Comparison of ENCODE assay signal across 8 mouse cellular contexts in the genomic region with DNA sequence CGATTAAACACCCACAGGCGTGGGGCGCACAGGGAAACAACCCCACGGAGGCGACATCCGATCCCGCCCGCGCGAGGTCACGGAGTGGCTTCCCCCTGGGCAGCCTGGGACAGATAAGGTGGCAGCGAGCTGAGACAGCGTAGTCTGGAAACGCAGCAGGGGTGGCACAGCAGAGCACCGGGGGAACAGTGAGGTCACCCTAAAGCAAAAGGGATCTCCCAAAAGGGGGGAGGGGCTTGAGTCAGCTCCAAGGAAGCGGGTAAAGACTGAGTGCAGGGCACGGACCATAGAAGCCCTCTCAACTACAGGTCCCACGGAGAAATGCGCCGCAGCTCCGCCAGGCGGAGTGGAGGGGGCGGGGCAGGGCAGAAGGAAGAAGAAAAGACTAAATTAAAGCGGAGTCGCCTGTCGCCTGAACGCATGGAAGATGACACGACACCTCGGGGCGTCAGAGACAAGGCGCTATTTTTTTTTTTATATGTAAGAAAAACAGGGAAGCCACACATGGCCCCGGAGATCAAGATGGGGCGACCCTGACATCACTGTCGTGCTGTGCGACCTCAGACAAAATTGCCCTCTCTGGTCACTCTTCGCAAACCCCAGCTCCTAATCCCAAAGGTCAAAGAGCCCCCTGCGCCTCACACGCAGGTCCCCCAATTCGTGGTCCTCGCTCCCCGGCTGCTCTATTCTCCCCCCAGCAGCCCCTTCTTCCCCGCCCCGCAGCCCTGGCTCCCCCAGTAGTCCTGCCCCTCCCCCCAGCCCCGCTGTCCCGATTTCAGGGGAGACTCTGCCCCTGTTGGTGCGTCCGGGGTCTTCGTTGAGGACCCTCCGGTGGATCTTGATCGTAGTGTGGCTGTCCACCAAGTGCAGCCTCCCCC. TPM values are rescaled to one million over a fixed set of nuclear protein-coding genes. Genes with fewer than 3 reads are reported as not detected.
DNase-seq lines count a peak whose midpoint lies in the region; ATAC-seq lines count a peak whose summit lies in the region.

No protein-coding gene starts in this region.

- DNase-seq in cerebellum, adult 11 months, result peak; percentile 59
- no peak for DNase-seq in cerebellum, adult 8-10 months
- DNase-seq in embryonic facial prominence, embryonic 14.5 days (ENCODE audit: low spot score), result peak; percentile 63
- peak; percentile 95 for DNase-seq in midbrain, embryonic 11.5 days (ENCODE audit: low spot score, missing footprints)
- DNase-seq in spleen, adult 18-20 months, result peak; percentile 46 to 68

- peaks cover 51% of the 10 kb centered on the region for H3K4me1 ChIP-seq in embryonic facial prominence, embryonic 14.5 days (ENCODE audit: control insufficient read depth, insufficient read depth, low read length)
- peaks cover 72% of the 10 kb centered on the region for H3K4me1 ChIP-seq in hindbrain, embryonic 12.5 days
- peaks cover 75% of the 10 kb centered on the region for H3K4me1 ChIP-seq in limb, embryonic 13.5 days
- peaks cover 54% of the 10 kb centered on the region for H3K4me1 ChIP-seq in midbrain, embryonic 11.5 days (ENCODE audit: control insufficient read depth, insufficient read depth, low read length)

- H3K9me3 ChIP-seq in embryonic facial prominence, embryonic 14.5 days (ENCODE audit: control insufficient read depth, low read length), result 0 out of 2 replicates have a peak, but pooled peaks cover 4% of the 10 kb centered on the region
- no peaks in the 10 kb centered on the region for H3K9me3 ChIP-seq in hindbrain, embryonic 12.5 days (replicated peaks)
- no peaks in the 10 kb centered on the region for H3K9me3 ChIP-seq in limb, embryonic 13.5 days
- no peaks in the 10 kb centered on the region for H3K9me3 ChIP-seq in midbrain, embryonic 11.5 days (ENCODE audit: control insufficient read depth, low read length)

- no peak overlapping the region for H3K27ac ChIP-seq in embryonic facial prominence, embryonic 14.5 days (replicated peaks; ENCODE audit: low read depth, low read length)
- peak overlapping the region; percentile 96 for H3K27ac ChIP-seq in hindbrain, embryonic 12.5 days
- no peak overlapping the region for H3K27ac ChIP-seq in limb, embryonic 13.5 days
- H3K27ac ChIP-seq in midbrain, embryonic 11.5 days (ENCODE audit: low read depth, low read length), result no peak overlapping the region

- peak overlapping the region; percentile 96 for H3K4me2 ChIP-seq in embryonic facial prominence, embryonic 14.5 days (ENCODE audit: low read depth, low read length)
- peak overlapping the region; percentile 96 for H3K4me2 ChIP-seq in hindbrain, embryonic 12.5 days (replicated peaks)
- peak overlapping the region; percentile 97 for H3K4me2 ChIP-seq in limb, embryonic 13.5 days (replicated peaks)
- peak overlapping the region; percentile 98 for H3K4me2 ChIP-seq in midbrain, embryonic 11.5 days

- 3% methylated on average over 50 of the region's 50 CpGs for WGBS in embryonic facial prominence, embryonic 14.5 days
- 3% methylated on average over 50 of the region's 50 CpGs for WGBS in hindbrain, embryonic 12.5 days
- 3% methylated on average over 49 of the region's 50 CpGs for WGBS in limb, embryonic 13.5 days
- 2% methylated on average over 50 of the region's 50 CpGs for WGBS in midbrain, embryonic 11.5 days

- no peaks in the 10 kb centered on the region for H3K36me3 ChIP-seq in embryonic facial prominence, embryonic 14.5 days (ENCODE audit: control insufficient read depth, insufficient read depth, low read length)
- peaks cover 6% of the 10 kb centered on the region for H3K36me3 ChIP-seq in hindbrain, embryonic 12.5 days
- H3K36me3 ChIP-seq in limb, embryonic 13.5 days, result 0 out of 2 replicates have a peak, but pooled peaks cover 6% of the 10 kb centered on the region
- H3K36me3 ChIP-seq in midbrain, embryonic 11.5 days (ENCODE audit: control insufficient read depth, insufficient read depth, low read length), result no peaks in the 10 kb centered on the region; the same call in 1 of the 2 replicates

- ATAC-seq in activated CD4-positive, CD25-positive, alpha-beta regulatory T cell, adult 4 months, result peak; percentile 52
- ATAC-seq in embryonic facial prominence, embryonic 14.5 days (ENCODE audit: low read depth), result no peak
- no peak for ATAC-seq in hindbrain, embryonic 12.5 days (ENCODE audit: low FRiP score)
- no peak for ATAC-seq in limb, embryonic 13.5 days (ENCODE audit: low FRiP score, low read depth)
- no peak for ATAC-seq in midbrain, embryonic 11.5 days (ENCODE audit: low FRiP score)

- H3K9ac ChIP-seq in embryonic facial prominence, embryonic 14.5 days (ENCODE audit: low read depth, low read length), result peak overlapping the region; percentile 92
- H3K9ac ChIP-seq in hindbrain, embryonic 12.5 days, result peak overlapping the region; percentile 98
- H3K9ac ChIP-seq in limb, embryonic 13.5 days, result peak overlapping the region; percentile 13; the same call in 1 of the 2 replicates
- peak overlapping the region; percentile 98 for H3K9ac ChIP-seq in midbrain, embryonic 11.5 days (ENCODE audit: low read length)

- H3K4me3 ChIP-seq in embryonic facial prominence, embryonic 14.5 days (ENCODE audit: low read depth, low read length), result peak overlapping the region; percentile 66
- peak overlapping the region; percentile 90 for H3K4me3 ChIP-seq in hindbrain, embryonic 12.5 days
- H3K4me3 ChIP-seq in limb, embryonic 13.5 days, result peak overlapping the region; percentile 83
- peak overlapping the region; percentile 92 for H3K4me3 ChIP-seq in midbrain, embryonic 11.5 days (ENCODE audit: low read depth, low read length)

- peaks cover 29% of the 10 kb centered on the region for H3K27me3 ChIP-seq in embryonic facial prominence, embryonic 14.5 days (replicated peaks; ENCODE audit: control insufficient read depth, insufficient read depth, low read length)
- H3K27me3 ChIP-seq in hindbrain, embryonic 12.5 days, result peaks cover 18% of the 10 kb centered on the region
- H3K27me3 ChIP-seq in limb, embryonic 13.5 days, result peaks cover 56% of the 10 kb centered on the region
- peaks cover 24% of the 10 kb centered on the region for H3K27me3 ChIP-seq in midbrain, embryonic 11.5 days (ENCODE audit: control insufficient read depth, insufficient read depth, low read length)

RNA-seq across cellular contexts. Expression of gene Ptprs, which starts 3.3 kb away (rescaled TPM):
- 1 to 10 TPM; 6.5 to 8.6 TPM for polyA plus RNA-seq in activated CD4-positive, CD25-positive, alpha-beta regulatory T cell, adult 4 months (2017; shearing (Covaris generic))
- polyA plus RNA-seq in embryonic facial prominence, embryonic 14.5 days (2014; fragmentation: Nextera tagmentation; extraction: Ambion mirVana), result 104 and 116 TPM in 2 replicates
- 316 and 326 TPM in 2 replicates for polyA plus RNA-seq in hindbrain, embryonic 12.5 days (2016; fragmentation: Nextera tagmentation; extraction: Ambion mirVana)
- polyA plus RNA-seq in limb, embryonic 13.5 days (2015; fragmentation: Nextera tagmentation; extraction: Ambion mirVana), result 100 and 106 TPM in 2 replicates
- 115 and 125 TPM in 2 replicates for polyA plus RNA-seq in midbrain, embryonic 11.5 days (2014; fragmentation: Nextera tagmentation; extraction: Ambion mirVana)

RNA-seq across cellular contexts. Expression of gene Znrf4, which starts 39.3 kb away (rescaled TPM):
- not detected for polyA plus RNA-seq in activated CD4-positive, CD25-positive, alpha-beta regulatory T cell, adult 4 months (2017; shearing (Covaris generic))
- not detected in 2 replicates for polyA plus RNA-seq in embryonic facial prominence, embryonic 14.5 days (2014; fragmentation: Nextera tagmentation; extraction: Ambion mirVana)
- not detected in 2 replicates for polyA plus RNA-seq in hindbrain, embryonic 12.5 days (2016; fragmentation: Nextera tagmentation; extraction: Ambion mirVana)
- not detected in 2 replicates for polyA plus RNA-seq in limb, embryonic 13.5 days (2015; fragmentation: Nextera tagmentation; extraction: Ambion mirVana)
- not detected in 2 replicates for polyA plus RNA-seq in midbrain, embryonic 11.5 days (2014; fragmentation: Nextera tagmentation; extraction: Ambion mirVana)

Comparison
In these comparisons a context has a peak if more than half of its experiments do, and no peak if none do; other contexts are left out.
1. H3K9ac ChIP-seq: peak in every context shown above with its lines; median percentile 98 in hindbrain, embryonic 12.5 days; 98 in midbrain, embryonic 11.5 days; 92 in embryonic facial prominence, embryonic 14.5 days; 13 in limb, embryonic 13.5 days.
2. RNA of gene Ptprs, which starts 3.3 kb away (polyA plus RNA-seq): 316 to 326 TPM in hindbrain, embryonic 12.5 days, 115 to 125 TPM in midbrain, embryonic 11.5 days, 100 to 106 TPM in limb, embryonic 13.5 days and 104 to 116 TPM in embryonic facial prominence, embryonic 14.5 days; 6.5 to 8.6 TPM in activated CD4-positive, CD25-positive, alpha-beta regulatory T cell, adult 4 months; every median in the first group is over 10 times any median in the second.
3. Peak in every context shown above with its lines, with median percentiles within 50 percentile points of each other: H3K4me2 ChIP-seq and H3K4me3 ChIP-seq.